Mouse (Mus musculus): ENCODE data around the gene Ggt6.

GRCm38 (mm10) chr11:72402969-72403368, 32.4 kb upstream of the Ggt6 start:
- no peak for TF ChIP-seq CTCF (IDR thresholded peaks at IDR 0.05)
- TF ChIP-seq EP300 (IDR thresholded peaks at IDR 0.05) = no peak
